Mouse (Mus musculus) adrenal gland, adult (tissue): ENCODE data around the gene Trmt10b.

Experiments
- DNase-seq, 2 experiments: peaks; one replicate each; pipeline ENCODE4 v3.0.0; 2022 to 2023; ENCODE audit warnings: low spot score in 1 of 2; ENCODE audit not compliant: inconsistent age in 2 of 2

Gene Trmt10b

GRCm38 (mm10) chr4:45296662-45297564 lies at the start of gene Trmt10b:
Trmt10b (plus strand) TSS chr4:45297127.
- peak; percentile 66 to 87 for DNase-seq

- no peak for DNase-seq
These were observed 45.7 kb upstream of the Trmt10b start for GRCm38 (mm10) chr4:45251265-45251664.

- DNase-seq: peak; percentile 54 to 80
These were observed 44.1 kb upstream of the Trmt10b start for GRCm38 (mm10) chr4:45252861-45253262.

GRCm38 (mm10) chr4:45253839-45254601 lies 42.9 kb upstream of the Trmt10b start:
- DNase-seq: peak; percentile 52 to 78

GRCm38 (mm10) chr4:45259232-45259832 lies 37.6 kb upstream of the Trmt10b start:
- no peak for DNase-seq

- DNase-seq: no peak
These were observed 35.4 kb upstream of the Trmt10b start for GRCm38 (mm10) chr4:45261551-45261950.

- DNase-seq: no peak
These were observed 29.0 kb upstream of the Trmt10b start for GRCm38 (mm10) chr4:45267883-45268282.

GRCm38 (mm10) chr4:45271041-45271452 lies 25.9 kb upstream of the Trmt10b start:
- peak; percentile 49 to 74 for DNase-seq

- no peak for DNase-seq
These were observed 21.2 kb upstream of the Trmt10b start for GRCm38 (mm10) chr4:45275770-45276169.

GRCm38 (mm10) chr4:45279292-45279691 lies 17.6 kb upstream of the Trmt10b start:
- peak in 1 of 2 experiments; percentile 19 for DNase-seq

- peak; percentile 67 to 90 for DNase-seq
These were observed 16.9 kb upstream of the Trmt10b start for GRCm38 (mm10) chr4:45279981-45280548.

- DNase-seq: peak in 1 of 2 experiments; percentile 47
These were observed 10.6 kb upstream of the Trmt10b start for GRCm38 (mm10) chr4:45286318-45286717.

- DNase-seq: no peak
These were observed 9.0 kb upstream of the Trmt10b start for GRCm38 (mm10) chr4:45287906-45288305.

- no peak for DNase-seq
These were observed 8.6 kb downstream of the Trmt10b start for GRCm38 (mm10) chr4:45305536-45305935.

GRCm38 (mm10) chr4:45308046-45308445 lies 11.1 kb downstream of the Trmt10b start:
- DNase-seq: peak in 1 of 2 experiments; percentile 57

- no peak for DNase-seq
These were observed 11.7 kb downstream of the Trmt10b start for GRCm38 (mm10) chr4:45308606-45309005.

- DNase-seq: no peak
These were observed 14.1 kb downstream of the Trmt10b start for GRCm38 (mm10) chr4:45311056-45311455.

- peak; percentile 92 to 97 for DNase-seq
These were observed 23.4 kb downstream of the Trmt10b start for GRCm38 (mm10) chr4:45320159-45320816.

- DNase-seq: peak in 1 of 2 experiments; percentile 53
These were observed 34.2 kb downstream of the Trmt10b start for GRCm38 (mm10) chr4:45331139-45331538.

GRCm38 (mm10) chr4:45332466-45332865 lies 35.5 kb downstream of the Trmt10b start:
- DNase-seq: peak in 1 of 2 experiments; percentile 14
